Mouse (Mus musculus): ENCODE data around the gene Ppm1b.

Ppm1b gene

GRCm38 (mm10) chr17:85070658-85071057 lies 114.1 kb downstream of the Ppm1b start:
- no peak for DNase-seq (ENCODE audit: extremely low spot score)

GRCm38 (mm10) chr17:85071088-85071775 lies 114.7 kb downstream of the Ppm1b start:
- no peak for DNase-seq (ENCODE audit: extremely low spot score)

GRCm38 (mm10) chr17:85072383-85072782 lies 115.8 kb downstream of the Ppm1b start:
- no peak for DNase-seq (ENCODE audit: extremely low spot score)

- DNase-seq (ENCODE audit: extremely low spot score): no peak
Measured at GRCm38 (mm10) chr17:85073214-85073613, 116.7 kb downstream of the Ppm1b start.

Data from embryo, embryonic 9.5 days (tissue).